Mouse (Mus musculus) thymus, postnatal 14 days (tissue): ENCODE data around the gene Rai2.

Experiments
- DNase-seq: peaks from one replicate; pipeline ENCODE4 v3.0.0; 2021

Rai2 gene

GRCm38 (mm10) chrX:161716865-161717763 is at the start of gene Rai2:
Rai2 (plus strand) TSS chrX:161717069.
- no peak for DNase-seq

GRCm38 (mm10) chrX:161689336-161689735 is 27.5 kb upstream of the Rai2 start:
- no peak for DNase-seq

- no peak for DNase-seq
These were observed 385 bp upstream of the Rai2 start for GRCm38 (mm10) chrX:161716503-161716864.

GRCm38 (mm10) chrX:161717764-161718382 is 1.0 kb downstream of the Rai2 start:
- DNase-seq, result no peak

- DNase-seq, result no peak
These were observed 1.7 kb downstream of the Rai2 start for GRCm38 (mm10) chrX:161718548-161718947.

GRCm38 (mm10) chrX:161721082-161721481 is 4.2 kb downstream of the Rai2 start:
- DNase-seq, result no peak

- no peak for DNase-seq
These were observed 6.5 kb downstream of the Rai2 start for GRCm38 (mm10) chrX:161723391-161723808.

- no peak for DNase-seq
These were observed 9.4 kb downstream of the Rai2 start for GRCm38 (mm10) chrX:161726257-161726656.

- DNase-seq, result no peak
These were observed 11.6 kb downstream of the Rai2 start for GRCm38 (mm10) chrX:161728507-161728906.

- no peak for DNase-seq
These were observed 13.2 kb downstream of the Rai2 start for GRCm38 (mm10) chrX:161730026-161730425.

- DNase-seq, result no peak
These were observed 15.0 kb downstream of the Rai2 start for GRCm38 (mm10) chrX:161731859-161732258.

GRCm38 (mm10) chrX:161733581-161734309 is 16.9 kb downstream of the Rai2 start:
- DNase-seq, result no peak

- DNase-seq, result no peak
These were observed 17.4 kb downstream of the Rai2 start for GRCm38 (mm10) chrX:161734310-161734676.

GRCm38 (mm10) chrX:161739374-161739773 is 22.5 kb downstream of the Rai2 start:
- DNase-seq, result no peak

- DNase-seq, result no peak
These were observed 26.2 kb downstream of the Rai2 start for GRCm38 (mm10) chrX:161743080-161743479.

- no peak for DNase-seq
These were observed 28.4 kb downstream of the Rai2 start for GRCm38 (mm10) chrX:161745296-161745695.

- DNase-seq, result no peak
These were observed 30.5 kb downstream of the Rai2 start for GRCm38 (mm10) chrX:161747337-161747736.

- DNase-seq, result no peak
These were observed 36.6 kb downstream of the Rai2 start for GRCm38 (mm10) chrX:161753514-161753913.

- no peak for DNase-seq
These were observed 59.6 kb downstream of the Rai2 start for GRCm38 (mm10) chrX:161776321-161776962.

GRCm38 (mm10) chrX:161780321-161781034 is 63.6 kb downstream of the Rai2 start:
- DNase-seq, result no peak

- no peak for DNase-seq
These were observed 73.3 kb downstream of the Rai2 start for GRCm38 (mm10) chrX:161790182-161790581.

GRCm38 (mm10) chrX:161826186-161826585 is 109.3 kb downstream of the Rai2 start:
- DNase-seq, result peak; percentile 5
